Mouse (Mus musculus) small intestine, adult 2 months (tissue): ENCODE results near the gene Reln.

Source experiments
- CTCF ChIP-seq: fragments of 200-500 bp; IDR thresholded peaks from 2 replicates; pipeline ENCODE4 v1.5.1; 2012; ENCODE audit warnings: low read depth, mild to moderate bottlenecking, control low read depth, inconsistent platforms, low read length, moderate library complexity, mixed read lengths; ENCODE audit not compliant: insufficient replicate concordance, insufficient read length; ENCODE audit errors: extremely low read depth
- POLR2A ChIP-seq: fragments of 200-500 bp; IDR thresholded peaks from 2 replicates; pipeline ENCODE4 v1.6.1; 2012; ENCODE audit warnings: low read depth, mild to moderate bottlenecking, control low read depth, inconsistent platforms, low read length, moderate library complexity

DNA sequence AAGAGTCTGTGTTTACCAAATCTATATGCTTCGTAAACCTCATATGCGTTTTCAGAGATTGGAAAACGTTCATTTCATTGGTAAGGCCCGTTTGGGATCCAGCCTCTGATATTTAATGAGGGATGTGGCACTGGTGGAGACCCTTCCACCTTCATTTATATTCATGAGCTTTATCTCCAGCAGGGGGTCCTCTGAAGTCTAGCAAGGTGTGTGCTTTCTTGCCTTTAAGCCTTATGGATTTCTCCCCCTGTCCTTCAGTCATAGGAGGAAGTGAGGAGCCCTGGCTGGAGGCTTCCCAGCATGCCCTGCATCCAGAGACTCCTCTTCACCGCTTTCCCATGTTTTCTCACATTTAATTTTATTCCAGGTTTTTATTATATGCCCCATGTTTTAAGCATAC lies 269.5 kb downstream of the Reln start:
- TF ChIP-seq CTCF (no peak), POLR2A (no peak)
